Mouse (Mus musculus): Measurements from ENCODE around the gene Rraga. TPM values are rescaled to one million over a fixed set of nuclear protein-coding genes. Genes with fewer than 3 reads are reported as not detected.

Rraga gene
- 79.3 and 85.5 TPM in 2 replicates for polyA plus RNA-seq (2016; fragmentation: Nextera tagmentation; extraction: Ambion mirVana)

DNA sequence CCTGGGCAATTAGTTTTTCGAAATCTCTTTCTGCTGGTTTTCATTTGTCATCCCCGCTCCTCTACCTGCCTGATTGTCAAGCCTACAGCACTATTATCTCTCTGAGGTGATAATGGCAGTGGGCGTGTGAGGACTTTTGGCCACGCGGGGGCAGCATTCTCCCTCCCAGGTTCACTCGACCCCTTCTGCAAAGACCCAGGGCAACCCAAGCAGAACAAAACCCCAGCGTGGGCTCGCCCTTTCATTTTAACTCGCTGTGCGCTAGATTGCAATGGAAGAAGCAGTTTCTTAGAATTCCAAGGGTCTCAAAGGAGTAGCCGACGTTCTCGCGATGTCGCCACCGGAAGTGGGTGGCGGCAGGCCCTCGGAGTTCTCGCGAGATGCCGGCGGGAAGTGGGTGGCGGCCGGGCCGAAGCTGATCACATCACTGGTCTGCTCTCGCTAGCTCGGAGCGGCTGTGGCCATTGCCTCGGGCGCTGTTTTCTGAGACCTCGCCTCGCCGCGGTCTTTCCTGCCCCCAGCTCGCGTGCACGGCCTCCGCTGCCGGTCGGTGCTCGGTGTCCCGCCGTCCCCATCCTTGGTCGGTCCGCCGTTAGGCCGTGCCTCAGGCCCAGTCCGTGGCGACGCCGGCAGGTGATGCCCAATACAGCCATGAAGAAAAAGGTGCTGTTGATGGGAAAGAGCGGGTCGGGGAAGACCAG, at the start of gene Rraga:
Gene Rraga, plus strand, starts transcription at position 386 of the 701 bp plus-strand sequence.
- H3K4me3 ChIP-seq: peak within 1 kb of the TSS; percentile 82
- H3K27ac ChIP-seq: peak within 1 kb of the TSS; percentile 97
- peaks cover 20% of the 10 kb centered on the region for H3K4me1 ChIP-seq
- no peaks in the 10 kb centered on the region for H3K27me3 ChIP-seq (replicated peaks)
- no peaks in the 10 kb centered on the region for H3K9me3 ChIP-seq
- H3K9ac ChIP-seq: peak within 1 kb of the TSS; percentile 93
- peak; percentile 97 for ATAC-seq (ENCODE audit: low FRiP score, low read depth)
- H3K36me3 ChIP-seq: peaks cover 6% of the 10 kb centered on the region; the same call in 1 of the 2 replicates
- peak within 1 kb of the TSS; percentile 90 for H3K4me2 ChIP-seq (replicated peaks)
- under 1% methylated on average over 53 of the region's 53 CpGs for WGBS

DNA sequence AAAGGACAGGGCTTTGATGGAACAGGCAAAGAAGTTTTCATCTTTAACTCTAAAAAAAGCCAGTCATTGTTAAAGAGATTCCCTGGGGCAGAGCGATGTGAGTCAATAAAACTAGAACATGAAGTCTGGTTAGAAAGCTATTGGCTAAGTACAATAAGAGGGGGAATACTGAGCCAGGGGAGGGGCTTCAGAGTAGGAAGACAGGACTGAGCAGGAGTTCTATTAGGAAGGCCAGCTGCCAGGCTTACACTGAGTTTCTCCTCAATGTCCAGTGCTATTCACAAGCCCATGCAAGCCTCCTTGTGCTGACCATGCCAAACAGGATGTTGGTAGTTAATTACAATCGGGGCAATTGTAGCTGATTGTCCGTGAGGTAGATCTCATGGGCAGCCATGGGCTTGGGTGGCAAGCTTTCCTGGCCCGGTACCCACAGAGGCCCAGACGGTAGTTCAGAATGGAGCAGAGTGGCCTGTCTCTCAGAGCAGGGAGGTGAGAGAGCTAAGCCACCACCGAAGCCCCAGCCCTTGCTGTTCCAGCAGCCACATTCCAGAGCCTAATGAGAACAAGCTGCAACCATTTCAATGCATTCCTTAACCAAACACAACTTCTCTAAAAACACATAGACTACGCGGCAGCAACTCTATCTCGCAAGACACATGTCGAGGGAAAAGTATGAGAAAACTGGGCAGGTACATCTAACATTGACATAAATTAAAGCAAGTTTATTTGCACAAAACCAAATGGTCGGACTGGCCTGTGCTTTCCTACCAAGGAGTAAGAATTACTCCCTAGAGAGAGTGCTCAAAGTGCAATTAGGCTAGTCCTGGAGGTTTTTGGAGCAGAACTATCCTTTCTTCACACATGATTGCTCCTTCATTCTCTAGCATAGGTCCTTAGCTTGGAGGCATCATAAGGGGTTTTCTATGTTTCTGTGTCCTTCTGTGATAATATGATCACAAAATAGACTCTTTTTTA, 48.0 kb upstream of the Rraga start:
- Histone ChIP-seq H3K9me3 (no peaks in the 10 kb centered on the region), H3K27me3 (replicated peaks) (no peaks in the 10 kb centered on the region), H3K36me3 (no peaks in the 10 kb centered on the region), H3K9ac (no peak overlapping the region), H3K4me3 (no peak overlapping the region), H3K27ac (no peak overlapping the region), H3K4me1 (0 out of 2 replicates have a peak, but pooled peaks cover 4% of the 10 kb centered on the region), H3K4me2 (replicated peaks) (no peak overlapping the region)
- ATAC-seq (ENCODE audit: low FRiP score, low read depth): no peak
- 72% methylated on average over 11 of the region's 11 CpGs for WGBS

DNA sequence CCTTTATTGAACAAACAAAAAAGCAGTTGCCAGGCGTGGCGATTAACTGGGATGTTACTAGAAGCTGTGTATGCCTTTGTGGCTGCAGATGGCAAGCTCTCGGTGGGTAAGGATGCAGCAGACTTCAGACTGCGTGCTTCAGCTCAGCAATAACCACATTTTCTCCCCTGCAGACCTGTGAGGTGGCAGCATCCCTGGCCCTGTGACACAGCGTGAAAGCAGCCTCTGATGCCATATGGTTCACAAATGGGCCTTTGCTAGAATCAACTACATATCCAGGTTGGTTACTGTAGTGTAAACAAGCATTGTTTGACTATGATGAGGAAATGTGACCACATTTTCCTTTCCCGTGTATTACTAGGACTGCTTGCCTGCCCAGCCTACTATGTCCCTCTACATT, 46.3 kb upstream of the Rraga start:
- H3K27ac ChIP-seq: no peak overlapping the region
- H3K27me3 ChIP-seq (replicated peaks): no peaks in the 10 kb centered on the region
- H3K9ac ChIP-seq: no peak overlapping the region
- H3K9me3 ChIP-seq: no peaks in the 10 kb centered on the region
- ATAC-seq (ENCODE audit: low FRiP score, low read depth): no peak
- 0 out of 2 replicates have a peak, but pooled peaks cover 4% of the 10 kb centered on the region for H3K4me1 ChIP-seq
- 68% methylated on average over 6 of the region's 6 CpGs for WGBS
- H3K4me2 ChIP-seq (replicated peaks): no peak overlapping the region
- H3K36me3 ChIP-seq: no peaks in the 10 kb centered on the region
- no peak overlapping the region for H3K4me3 ChIP-seq

DNA sequence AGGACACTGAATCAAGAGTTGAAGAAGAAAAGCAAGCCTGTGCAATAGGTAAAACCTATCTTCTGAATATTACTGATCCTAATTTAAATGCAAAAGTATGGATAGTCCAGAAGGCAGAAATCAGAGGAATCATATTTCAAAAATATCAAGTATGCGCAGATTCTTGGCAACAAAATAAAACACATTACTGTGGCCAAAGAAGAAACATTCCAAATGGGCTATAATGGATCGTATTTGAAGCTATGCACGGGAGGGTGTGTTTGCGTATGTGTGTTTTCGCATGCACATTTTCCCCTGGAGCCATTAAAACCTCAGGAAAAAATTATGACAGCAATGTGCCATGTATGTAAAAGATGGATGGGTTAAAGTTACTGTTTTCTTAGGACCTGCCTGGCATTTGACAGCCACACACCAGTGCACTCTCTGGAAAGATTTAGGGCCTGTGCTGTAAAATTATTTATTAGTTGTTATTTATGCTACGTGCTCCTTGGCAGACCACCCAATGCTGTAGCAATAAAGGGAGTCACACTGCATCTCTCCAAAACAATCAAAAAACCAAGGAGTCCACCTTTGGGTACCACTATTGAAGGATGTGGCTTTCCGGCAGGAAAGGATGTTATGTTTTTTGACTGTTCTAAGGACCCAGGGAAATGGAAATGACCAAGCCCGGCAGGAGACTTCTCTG, 41.9 kb upstream of the Rraga start:
- no peak for ATAC-seq (ENCODE audit: low FRiP score, low read depth)
- Histone ChIP-seq H3K4me3 (no peak overlapping the region), H3K4me1 (no peaks in the 10 kb centered on the region), H3K9ac (no peak overlapping the region), H3K27ac (no peak overlapping the region), H3K27me3 (replicated peaks) (no peaks in the 10 kb centered on the region), H3K36me3 (no peaks in the 10 kb centered on the region), H3K9me3 (no peaks in the 10 kb centered on the region), H3K4me2 (replicated peaks) (no peak overlapping the region)
- 71% methylated on average over 8 of the region's 8 CpGs for WGBS

DNA sequence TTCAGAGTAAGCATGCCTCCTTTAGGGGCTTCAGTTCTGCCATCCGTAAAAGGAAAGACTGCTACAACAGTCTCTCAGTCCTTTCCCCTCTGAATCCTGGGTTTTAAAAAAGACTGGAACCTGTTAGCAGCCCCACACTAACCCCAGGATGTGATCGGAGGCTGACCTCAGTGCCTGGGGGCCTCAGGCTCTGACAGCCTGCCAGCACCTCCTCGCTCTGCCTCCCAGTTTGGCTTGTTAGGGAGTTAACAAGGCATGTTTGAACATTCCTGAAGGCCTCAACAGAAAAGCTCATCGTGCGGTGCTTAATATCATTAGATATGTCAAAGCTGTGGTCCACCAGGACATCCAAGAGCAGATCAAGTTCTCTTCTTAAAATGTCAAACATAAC, 41.4 kb upstream of the Rraga start:
- Histone ChIP-seq H3K4me2 (replicated peaks) (no peak overlapping the region), H3K9ac (no peak overlapping the region), H3K9me3 (no peaks in the 10 kb centered on the region), H3K36me3 (no peaks in the 10 kb centered on the region), H3K4me3 (no peak overlapping the region), H3K27me3 (replicated peaks) (no peaks in the 10 kb centered on the region), H3K4me1 (no peaks in the 10 kb centered on the region), H3K27ac (no peak overlapping the region)
- ATAC-seq (ENCODE audit: low FRiP score, low read depth): no peak
- 67% methylated on average over 5 of the region's 5 CpGs for WGBS

DNA sequence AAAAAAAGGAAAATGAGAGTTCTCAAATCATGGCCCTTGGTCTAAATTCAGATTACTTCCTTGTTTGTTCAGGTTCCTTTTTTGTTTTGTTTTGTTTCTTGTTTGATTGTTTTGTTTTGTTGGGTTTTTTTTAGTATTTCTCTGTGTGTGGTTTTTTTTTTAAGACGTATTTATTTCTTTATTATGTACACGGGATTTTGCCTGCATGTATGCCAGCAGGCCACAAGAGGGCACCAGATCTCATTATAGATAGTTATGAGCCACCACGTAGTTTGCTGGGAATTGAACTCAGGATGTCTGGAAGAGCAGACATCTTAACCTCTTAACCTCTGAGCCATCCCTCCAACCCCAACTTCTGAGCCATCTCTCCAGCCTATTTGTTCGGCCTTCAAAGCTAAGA, 37.5 kb upstream of the Rraga start:
- WGBS: 43% methylated on average over 4 of the region's 4 CpGs
- no peaks in the 10 kb centered on the region for H3K27me3 ChIP-seq (replicated peaks)
- H3K9ac ChIP-seq: no peak overlapping the region
- ATAC-seq (ENCODE audit: low FRiP score, low read depth): no peak
- no peak overlapping the region for H3K27ac ChIP-seq
- H3K4me3 ChIP-seq: no peak overlapping the region
- H3K4me1 ChIP-seq: no peaks in the 10 kb centered on the region
- H3K36me3 ChIP-seq: no peaks in the 10 kb centered on the region
- no peaks in the 10 kb centered on the region for H3K9me3 ChIP-seq
- H3K4me2 ChIP-seq (replicated peaks): no peak overlapping the region

DNA sequence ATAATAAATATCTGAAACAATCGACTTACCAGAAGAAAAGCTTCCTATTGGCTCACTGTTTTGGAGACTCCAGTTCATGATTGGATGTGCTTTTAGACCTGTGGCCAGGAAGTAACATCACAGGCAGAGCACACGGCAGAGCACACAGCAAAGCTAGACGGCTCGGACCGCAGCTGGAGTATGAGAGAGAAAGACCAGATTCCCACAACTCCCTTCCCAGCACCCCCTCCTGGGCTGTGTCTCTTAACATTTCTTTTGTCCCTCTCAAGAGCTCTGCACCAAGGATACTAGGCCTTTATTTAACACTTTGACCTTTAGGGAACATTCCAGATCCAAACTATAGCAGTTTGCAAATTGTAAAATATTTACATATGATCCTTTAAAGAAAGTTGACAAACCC, 36.5 kb upstream of the Rraga start:
- ATAC-seq (ENCODE audit: low FRiP score, low read depth): no peak
- Histone ChIP-seq H3K4me3 (no peak overlapping the region), H3K27me3 (replicated peaks) (no peaks in the 10 kb centered on the region), H3K27ac (no peak overlapping the region), H3K9me3 (no peaks in the 10 kb centered on the region), H3K4me1 (peaks cover 3% of the 10 kb centered on the region; the same call in 1 of the 2 replicates), H3K36me3 (no peaks in the 10 kb centered on the region), H3K4me2 (replicated peaks) (no peak overlapping the region), H3K9ac (no peak overlapping the region)
- 93% methylated on average over 5 of the region's 5 CpGs for WGBS

DNA sequence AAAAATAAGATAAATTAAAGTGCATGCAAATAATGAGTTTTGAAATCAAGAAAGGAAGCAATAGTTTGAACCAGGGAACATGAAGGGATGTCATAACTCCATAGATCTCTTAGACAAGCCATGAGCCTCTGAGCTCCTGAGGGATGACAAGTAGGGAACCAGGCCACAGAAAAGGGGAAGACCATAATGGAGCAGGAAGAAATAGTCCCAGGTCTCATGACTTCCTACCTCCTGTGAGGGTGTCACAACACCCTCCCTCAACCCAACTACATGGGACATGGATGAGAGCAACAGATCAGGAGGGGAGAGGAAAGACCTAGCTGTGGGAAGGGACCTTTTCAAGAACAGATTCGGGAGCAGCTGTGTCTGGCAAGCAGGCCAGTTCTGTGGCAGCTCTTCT, 33.9 kb upstream of the Rraga start:
- Histone ChIP-seq H3K9ac (no peak overlapping the region), H3K4me2 (replicated peaks) (no peak overlapping the region), H3K4me1 (peaks cover 12% of the 10 kb centered on the region; the same call in 1 of the 2 replicates), H3K9me3 (no peaks in the 10 kb centered on the region), H3K4me3 (no peak overlapping the region), H3K27ac (no peak overlapping the region), H3K27me3 (replicated peaks) (no peaks in the 10 kb centered on the region), H3K36me3 (no peaks in the 10 kb centered on the region)
- 82% methylated on average over 1 of the region's 1 CpGs for WGBS
- ATAC-seq (ENCODE audit: low FRiP score, low read depth): no peak

DNA sequence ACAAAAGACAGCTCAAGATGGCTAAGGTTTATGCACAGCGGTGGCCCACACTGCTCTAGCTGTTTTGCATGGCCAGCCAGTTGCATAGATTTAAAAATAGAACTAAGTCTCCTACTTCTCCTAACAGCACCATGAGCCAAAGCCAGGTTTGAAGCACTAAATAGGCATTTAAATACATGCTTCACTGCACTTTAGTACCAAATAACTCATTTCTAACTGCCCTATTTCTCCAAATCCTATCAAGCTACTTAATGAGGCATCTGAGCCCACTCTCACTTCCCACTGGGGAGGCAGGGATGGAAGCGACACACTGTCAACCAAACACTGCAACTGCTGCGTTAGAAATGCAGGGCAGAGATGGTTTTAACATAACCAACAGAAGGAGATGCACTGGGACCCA, 31.5 kb upstream of the Rraga start:
- peak; percentile 75 for ATAC-seq (ENCODE audit: low FRiP score, low read depth)
- H3K4me3 ChIP-seq: no peak overlapping the region
- H3K4me1 ChIP-seq: peaks cover 12% of the 10 kb centered on the region; the same call in 1 of the 2 replicates
- H3K27me3 ChIP-seq (replicated peaks): no peaks in the 10 kb centered on the region
- H3K36me3 ChIP-seq: no peaks in the 10 kb centered on the region
- no peak overlapping the region for H3K9ac ChIP-seq
- WGBS: 51% methylated on average over 3 of the region's 3 CpGs
- no peak overlapping the region for H3K27ac ChIP-seq
- H3K4me2 ChIP-seq (replicated peaks): no peak overlapping the region
- no peaks in the 10 kb centered on the region for H3K9me3 ChIP-seq

DNA sequence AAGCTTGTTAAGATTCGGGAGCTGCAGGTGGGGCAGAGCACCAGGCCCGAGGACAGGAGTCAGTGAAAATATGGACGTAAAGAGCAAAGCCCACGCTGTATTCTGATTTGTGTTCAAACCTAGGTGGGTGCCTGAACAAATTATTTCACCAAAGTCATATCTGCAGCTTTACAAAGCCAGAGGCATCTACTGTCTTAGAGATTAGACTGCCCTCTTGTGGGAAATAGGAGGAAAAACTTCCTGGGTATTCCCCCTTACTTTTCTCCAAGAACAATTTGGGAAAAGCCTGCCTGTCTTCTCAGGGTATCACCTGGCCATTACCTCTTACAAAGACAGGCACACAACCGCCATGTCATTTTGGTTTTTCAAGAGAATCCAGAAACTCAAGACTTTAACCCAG, 29.9 kb upstream of the Rraga start:
- Histone ChIP-seq H3K27me3 (replicated peaks) (no peaks in the 10 kb centered on the region), H3K4me2 (replicated peaks) (no peak overlapping the region), H3K9ac (no peak overlapping the region), H3K36me3 (no peaks in the 10 kb centered on the region), H3K4me1 (peaks cover 12% of the 10 kb centered on the region; the same call in 1 of the 2 replicates), H3K9me3 (no peaks in the 10 kb centered on the region), H3K4me3 (no peak overlapping the region), H3K27ac (no peak overlapping the region)
- no peak for ATAC-seq (ENCODE audit: low FRiP score, low read depth)
- WGBS: 60% methylated on average over 5 of the region's 5 CpGs

DNA sequence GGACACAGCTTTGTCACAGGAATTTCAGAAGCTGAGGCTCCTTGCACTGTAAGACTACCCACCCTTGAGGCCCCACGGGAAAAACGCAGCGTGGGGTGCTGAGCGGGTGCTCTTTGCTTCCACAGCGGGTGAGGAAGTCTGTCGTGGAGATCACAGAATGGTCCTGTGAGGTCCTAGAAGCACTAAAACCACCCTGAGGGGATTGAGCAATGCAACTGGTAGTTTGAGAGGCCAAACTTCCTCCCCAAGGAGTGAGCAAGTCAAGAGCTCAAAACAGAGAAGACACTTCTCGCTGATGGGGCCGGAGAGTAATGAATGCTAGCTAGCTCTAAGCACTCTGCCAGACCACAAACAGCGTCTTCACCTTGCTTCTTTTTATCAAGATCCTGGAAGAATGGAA, 27.1 kb upstream of the Rraga start:
- WGBS: 90% methylated on average over 9 of the region's 9 CpGs
- no peak overlapping the region for H3K27ac ChIP-seq
- no peak overlapping the region for H3K4me2 ChIP-seq (replicated peaks)
- no peaks in the 10 kb centered on the region for H3K36me3 ChIP-seq
- H3K27me3 ChIP-seq (replicated peaks): no peaks in the 10 kb centered on the region
- no peak for ATAC-seq (ENCODE audit: low FRiP score, low read depth)
- H3K4me1 ChIP-seq: peaks cover 12% of the 10 kb centered on the region; the same call in 1 of the 2 replicates
- no peaks in the 10 kb centered on the region for H3K9me3 ChIP-seq
- H3K9ac ChIP-seq: no peak overlapping the region
- no peak overlapping the region for H3K4me3 ChIP-seq
